Mouse (Mus musculus): ENCODE results near the gene Zfp131.
A peak's percentile ranks its signal among the peaks of the same experiment; 100 is the strongest.
"Not testable (repeated sequence)": the region's sequence is repeated elsewhere in the genome, so short reads cannot be mapped to it uniquely, and the experiment has no call there.

The Zfp131 gene

DNA sequence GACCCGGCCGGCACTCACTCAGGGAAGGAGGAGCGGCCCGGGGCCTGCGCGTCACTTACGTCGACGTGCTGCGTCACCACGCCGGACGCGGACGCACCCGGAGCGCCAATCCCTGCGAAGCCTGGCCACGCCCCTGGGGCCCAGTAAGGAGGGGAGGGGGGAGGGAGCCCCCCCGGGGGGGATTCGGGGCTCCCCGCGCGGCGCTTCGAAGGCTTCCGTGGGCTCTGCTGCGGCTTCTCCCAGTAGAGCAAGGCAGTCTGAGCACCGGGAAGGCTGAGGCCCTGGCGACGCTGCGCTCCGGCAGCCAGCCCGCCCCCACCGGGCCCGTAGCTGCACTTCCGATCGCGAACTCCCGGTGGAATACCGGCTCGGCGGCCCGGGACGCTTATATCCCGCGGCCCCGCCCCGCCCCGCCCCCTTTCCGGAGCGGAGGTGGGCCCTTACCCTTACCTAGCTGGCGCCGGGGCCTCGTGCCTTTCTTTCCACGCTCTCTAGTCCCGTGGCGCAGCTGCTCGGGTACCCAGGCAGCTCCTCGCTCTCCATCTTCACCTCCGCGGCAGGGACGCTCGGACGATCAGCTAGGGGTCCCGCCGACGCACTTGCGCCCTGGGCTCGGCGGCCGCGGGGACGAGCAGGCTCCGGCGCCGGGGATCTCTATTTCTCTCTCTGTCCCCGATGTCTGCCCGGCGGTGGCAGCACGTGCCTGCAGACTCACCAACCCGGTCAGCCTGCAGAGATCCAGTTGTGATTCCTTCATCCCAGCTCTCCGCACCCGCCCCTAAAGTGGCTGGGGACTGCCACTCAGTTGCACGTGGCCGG, at the start of gene Zfp131:
TSS of gene Zfp131 (minus strand) at position 129 of the 819 bp plus-strand sequence.
- DNase-seq = peak; percentile 95

GRCm38 (mm10) chr13:119839982-119840381, 49.3 kb upstream of the Zfp131 start:
- DNase-seq = not testable (repeated sequence)

DNA sequence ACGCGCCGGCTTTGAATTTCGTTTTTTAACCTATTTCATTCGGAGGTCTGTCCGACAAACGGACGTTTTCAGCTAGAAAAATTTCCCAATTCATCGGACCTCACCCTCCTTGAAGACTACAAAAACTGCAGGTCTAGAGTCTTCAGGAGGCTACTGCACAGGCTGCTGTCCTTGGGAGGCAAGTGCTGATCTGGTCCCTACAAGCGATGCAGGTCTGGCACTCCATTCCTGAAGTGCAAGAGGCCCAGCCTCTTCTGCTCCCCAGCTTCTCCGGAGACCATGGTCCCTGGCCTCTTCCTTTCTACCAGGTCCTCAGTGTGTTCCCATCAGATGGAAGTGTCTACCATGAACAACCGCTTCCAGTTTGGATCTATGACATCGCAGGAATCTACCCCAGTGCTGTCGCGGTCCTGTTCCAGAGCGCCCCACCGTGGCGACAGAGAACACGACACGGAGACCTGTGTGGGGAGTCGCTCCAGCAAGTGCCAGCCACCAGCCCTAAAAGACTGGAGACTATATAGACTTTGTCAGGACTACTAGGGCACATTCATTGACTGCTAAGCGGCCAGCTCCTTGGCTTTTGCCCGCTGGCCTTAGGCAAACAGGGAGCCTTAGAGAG, 47.1 kb upstream of the Zfp131 start:
- DNase-seq = peak; percentile 68

- peak; percentile 54 for DNase-seq
Observed at GRCm38 (mm10) chr13:119836324-119836811, 45.7 kb upstream of the Zfp131 start.

GRCm38 (mm10) chr13:119835320-119836056, 44.8 kb upstream of the Zfp131 start, which contains the start of gene D13Ertd608e:
Gene D13Ertd608e (plus strand): TSS chr13:119836006.
- peak; percentile 16 for DNase-seq

DNA sequence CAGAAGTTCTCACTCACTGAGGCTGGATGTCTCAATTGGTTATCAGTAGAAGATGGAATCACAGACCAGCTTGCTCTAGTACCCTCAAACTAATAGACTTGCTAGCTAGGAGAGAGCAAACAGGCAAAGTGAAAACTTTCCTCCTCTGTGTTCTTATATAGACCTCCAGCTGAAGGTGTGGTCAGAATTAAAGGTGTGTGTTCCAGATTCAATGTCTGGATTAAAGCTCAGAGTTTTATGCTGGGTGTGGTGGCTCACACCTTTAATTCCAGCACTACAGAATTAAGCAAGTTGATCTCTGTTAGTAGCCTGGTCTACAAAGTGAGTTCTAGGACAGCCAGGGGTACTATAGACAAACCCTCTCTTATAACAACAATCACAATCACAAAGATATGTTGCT, 39.4 kb upstream of the Zfp131 start, which contains the start of gene AF067063:
TSS of gene AF067063 (minus strand) at position 101 of the 400 bp plus-strand sequence.
- DNase-seq = not testable (repeated sequence)

- DNase-seq = no peak
Observed at GRCm38 (mm10) chr13:119817579-119818206, 27.0 kb upstream of the Zfp131 start.

GRCm38 (mm10) chr13:119816798-119817197, 26.1 kb upstream of the Zfp131 start:
- no peak for DNase-seq

- DNase-seq = no peak
Observed at GRCm38 (mm10) chr13:119810031-119810430, 19.3 kb upstream of the Zfp131 start.

GRCm38 (mm10) chr13:119808937-119809336, 18.2 kb upstream of the Zfp131 start:
- no peak for DNase-seq

DNA sequence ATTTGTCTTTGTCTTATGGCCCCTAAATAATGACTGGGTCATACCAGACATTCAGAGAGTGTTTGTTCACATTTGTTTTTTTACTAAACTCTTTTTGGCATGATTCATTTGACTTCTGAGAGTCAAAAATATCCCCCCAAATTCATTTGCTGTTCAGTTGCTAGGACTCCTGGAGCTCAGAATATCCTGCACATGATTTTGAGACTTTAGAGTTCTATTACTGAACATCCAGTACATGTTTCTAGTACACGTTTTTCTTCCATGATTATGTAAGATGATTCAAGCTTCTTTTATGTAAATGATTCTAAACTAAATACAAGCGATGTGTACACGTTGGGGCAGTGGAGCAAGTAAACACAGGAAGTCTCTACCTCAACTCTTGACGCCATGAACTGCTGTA, 7.0 kb upstream of the Zfp131 start:
- DNase-seq = no peak

GRCm38 (mm10) chr13:119792791-119793404, 2.2 kb upstream of the Zfp131 start:
- DNase-seq = no peak

GRCm38 (mm10) chr13:119791580-119792135, 969 bp upstream of the Zfp131 start:
- DNase-seq = peak; percentile 25

DNA sequence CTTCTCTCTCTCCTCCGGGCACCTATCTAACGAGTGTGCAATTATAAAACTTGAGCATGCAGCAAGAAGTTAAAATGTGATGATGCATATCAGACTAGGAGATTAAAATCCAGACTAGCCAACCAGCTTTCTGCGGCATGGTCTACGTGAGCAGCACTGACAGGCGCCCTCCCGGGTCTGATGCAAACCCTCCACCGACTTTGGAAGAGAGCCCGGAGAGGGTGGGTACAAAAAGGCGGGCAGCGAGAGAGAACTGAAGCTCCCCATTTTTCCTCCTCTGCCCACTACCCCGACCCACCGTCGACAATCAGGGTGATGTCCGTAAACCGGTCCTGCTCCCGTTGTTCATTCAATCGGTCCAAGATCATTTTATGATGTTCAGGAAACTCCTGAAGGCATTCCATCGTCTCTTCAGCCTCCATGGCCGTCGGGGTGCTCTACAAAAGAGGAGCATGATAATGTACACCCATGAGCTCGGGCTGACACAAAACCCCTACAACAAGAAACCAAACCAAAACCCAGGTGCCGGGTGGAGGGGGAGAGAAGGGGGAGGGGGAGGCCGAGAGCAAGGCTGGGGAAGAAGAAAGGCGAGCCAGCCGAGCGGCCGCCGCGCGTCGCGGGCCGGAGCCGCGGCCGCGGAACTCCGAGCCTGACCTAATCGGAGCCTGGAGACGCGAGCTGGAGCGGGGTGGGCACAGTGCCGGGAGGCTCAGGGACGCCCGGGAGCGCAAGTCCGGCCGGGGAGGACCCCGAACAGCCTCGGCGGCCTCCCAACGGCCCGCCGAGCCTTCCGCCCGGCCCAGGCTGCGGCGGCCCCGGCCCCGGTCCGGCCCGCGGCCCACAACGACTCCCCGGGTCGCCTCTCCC, 605 bp downstream of the Zfp131 start:
- peak; percentile 87 for DNase-seq

GRCm38 (mm10) chr13:119783581-119783980, 7.1 kb downstream of the Zfp131 start:
- DNase-seq = no peak

DNA sequence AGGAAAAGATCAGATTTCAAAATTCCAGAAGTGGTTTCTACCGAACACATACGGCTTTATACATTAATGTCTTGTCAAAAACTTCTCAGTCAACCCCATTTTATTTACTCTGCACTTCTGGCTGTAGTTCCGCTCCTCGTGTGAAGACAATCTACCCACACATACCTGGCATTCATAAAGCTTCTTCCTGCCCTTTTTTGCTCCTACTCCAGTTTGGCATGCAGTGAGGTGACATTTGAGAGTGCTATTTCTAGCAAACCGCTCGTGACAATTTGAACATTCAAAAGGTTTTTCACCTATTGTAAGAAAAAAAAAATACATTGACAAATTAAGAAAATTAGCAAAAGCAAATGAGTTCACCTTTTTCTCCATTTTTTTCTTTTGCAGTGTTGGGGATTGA, 22.1 kb downstream of the Zfp131 start:
- no peak for DNase-seq

- DNase-seq = no peak
Observed at GRCm38 (mm10) chr13:119766480-119766879, 24.2 kb downstream of the Zfp131 start.

GRCm38 (mm10) chr13:119756831-119757230, 33.9 kb downstream of the Zfp131 start:
- peak; percentile 22 for DNase-seq

DNA sequence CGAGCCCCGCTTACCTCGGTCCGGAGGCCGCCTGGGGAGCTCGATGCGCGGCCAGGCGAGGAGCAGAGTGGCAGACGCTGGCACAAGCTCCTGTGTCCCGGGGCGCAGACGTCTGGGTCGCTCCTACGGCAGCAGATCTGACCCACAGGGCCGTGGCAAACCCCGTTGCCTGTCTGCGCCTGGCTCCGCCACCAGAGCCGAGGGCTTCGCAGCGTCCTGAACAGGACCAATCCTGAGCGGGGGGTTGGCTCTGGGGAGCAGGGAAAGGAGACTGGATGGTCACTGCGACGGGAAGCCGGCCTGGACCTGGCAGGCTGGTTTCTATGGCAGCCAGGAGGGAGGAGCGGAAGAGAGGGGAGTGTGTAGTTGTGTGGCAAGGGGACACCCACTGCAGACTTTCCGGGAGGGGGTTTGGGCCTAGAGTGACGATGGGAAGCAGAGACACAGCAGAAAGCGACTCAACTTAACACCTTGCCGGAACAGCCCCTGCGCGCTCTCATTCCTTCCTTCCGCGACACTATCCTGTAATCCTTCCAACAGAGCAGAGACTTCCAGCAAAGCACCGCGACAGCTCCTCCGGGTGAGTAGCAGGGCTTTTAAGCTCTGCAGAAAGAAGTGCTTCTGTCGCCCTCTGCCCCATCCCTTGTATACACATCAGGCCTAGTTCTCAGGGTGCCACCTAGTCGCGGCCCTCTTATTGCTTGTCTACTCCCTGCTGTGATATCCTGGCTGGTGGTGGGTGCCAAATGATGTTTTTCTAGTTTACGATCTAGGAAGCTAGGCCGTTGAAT, 34.8 kb downstream of the Zfp131 start, which contains the start of gene Nim1k:
TSS of gene Nim1k (minus strand) at position 202 of the 791 bp plus-strand sequence.
- peak; percentile 93 for DNase-seq

- DNase-seq = peak; percentile 78
Observed at GRCm38 (mm10) chr13:119755141-119755547, 35.5 kb downstream of the Zfp131 start.

All from cerebellum, adult 9-11 months (tissue).